Mouse (Mus musculus): ENCODE results near the gene 6430571L13Rik.

6430571L13Rik gene

DNA sequence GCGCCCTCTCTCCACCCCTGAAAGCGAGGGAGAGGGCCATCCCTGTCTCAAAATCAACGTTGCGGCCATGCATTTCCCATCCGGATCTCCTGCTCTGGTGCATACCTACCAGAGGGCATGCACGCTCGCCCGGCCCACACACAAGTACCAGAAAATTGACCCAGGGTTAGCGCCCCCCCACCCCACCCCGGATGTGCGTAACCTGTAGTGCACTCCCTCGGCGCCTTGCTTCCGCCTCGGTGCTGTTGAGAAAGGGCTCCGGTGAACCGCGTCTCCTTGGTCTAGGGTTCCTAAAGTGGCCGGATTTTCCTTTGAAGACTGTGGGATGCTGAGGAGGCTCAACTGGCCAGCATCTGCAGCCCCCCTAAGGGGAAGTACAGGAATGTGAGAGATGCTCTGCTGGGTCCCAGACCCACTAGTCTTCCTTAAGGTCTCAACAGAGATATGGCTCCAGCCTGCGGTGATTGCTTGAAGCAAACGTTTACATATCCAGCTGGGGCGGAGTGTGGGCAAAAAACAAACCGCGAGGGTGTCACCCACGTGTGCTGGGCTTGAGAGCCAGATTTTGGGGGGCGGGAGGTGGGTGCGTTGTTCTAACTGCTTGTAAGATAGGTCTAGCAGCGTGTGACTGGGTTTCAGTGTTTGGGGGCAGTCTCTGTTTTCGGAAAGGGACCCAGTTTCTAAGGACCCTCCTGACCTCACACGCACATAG, 2.1 kb upstream of the 6430571L13Rik start, which contains the start of gene Hemk1:
Gene Hemk1 (minus strand): TSS at position 179 of the 712 bp plus-strand sequence.
- peak; percentile 57 to 76 for DNase-seq (ENCODE audit: low spot score in 2 of 2)

DNA sequence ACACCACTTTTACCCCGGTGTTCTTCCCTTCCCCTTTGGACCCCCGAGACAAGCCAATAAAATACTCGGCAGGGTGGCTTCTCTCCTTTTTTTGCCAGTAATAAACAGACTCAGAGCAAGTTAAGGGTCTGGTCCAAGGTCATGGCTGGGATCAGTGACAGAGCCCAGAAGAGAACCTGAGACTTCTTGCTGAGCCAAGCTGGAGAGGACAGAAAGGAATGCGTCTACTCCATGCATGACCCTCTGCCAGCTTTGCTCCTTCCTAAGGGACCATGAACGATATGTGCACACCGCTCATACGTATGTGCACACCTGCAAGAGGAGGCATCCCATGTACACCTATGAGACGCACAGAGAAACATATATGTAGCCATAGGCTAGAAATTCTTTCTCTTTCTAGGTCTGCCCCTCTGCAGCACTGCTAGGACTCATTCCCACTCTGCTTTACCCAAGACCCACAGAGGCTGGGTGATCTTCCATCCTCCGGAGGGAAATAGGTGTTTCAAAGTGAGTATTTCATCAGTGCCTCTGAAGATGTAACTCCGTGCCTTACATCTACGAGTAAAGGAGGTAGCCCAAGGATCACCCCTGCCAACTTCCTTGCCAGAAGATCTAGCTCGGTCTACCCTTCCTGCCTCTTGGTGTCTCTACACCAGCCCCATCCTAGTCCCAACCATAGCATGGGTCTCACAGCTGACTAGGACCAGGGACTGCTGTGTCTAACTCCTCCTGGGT, 676 bp downstream of the 6430571L13Rik start:
- no peak for DNase-seq (ENCODE audit: low spot score in 2 of 2)

GRCm38 (mm10) chr9:107342201-107342709, 1.9 kb downstream of the 6430571L13Rik start:
- DNase-seq (ENCODE audit: low spot score in 2 of 2) = no peak

DNA sequence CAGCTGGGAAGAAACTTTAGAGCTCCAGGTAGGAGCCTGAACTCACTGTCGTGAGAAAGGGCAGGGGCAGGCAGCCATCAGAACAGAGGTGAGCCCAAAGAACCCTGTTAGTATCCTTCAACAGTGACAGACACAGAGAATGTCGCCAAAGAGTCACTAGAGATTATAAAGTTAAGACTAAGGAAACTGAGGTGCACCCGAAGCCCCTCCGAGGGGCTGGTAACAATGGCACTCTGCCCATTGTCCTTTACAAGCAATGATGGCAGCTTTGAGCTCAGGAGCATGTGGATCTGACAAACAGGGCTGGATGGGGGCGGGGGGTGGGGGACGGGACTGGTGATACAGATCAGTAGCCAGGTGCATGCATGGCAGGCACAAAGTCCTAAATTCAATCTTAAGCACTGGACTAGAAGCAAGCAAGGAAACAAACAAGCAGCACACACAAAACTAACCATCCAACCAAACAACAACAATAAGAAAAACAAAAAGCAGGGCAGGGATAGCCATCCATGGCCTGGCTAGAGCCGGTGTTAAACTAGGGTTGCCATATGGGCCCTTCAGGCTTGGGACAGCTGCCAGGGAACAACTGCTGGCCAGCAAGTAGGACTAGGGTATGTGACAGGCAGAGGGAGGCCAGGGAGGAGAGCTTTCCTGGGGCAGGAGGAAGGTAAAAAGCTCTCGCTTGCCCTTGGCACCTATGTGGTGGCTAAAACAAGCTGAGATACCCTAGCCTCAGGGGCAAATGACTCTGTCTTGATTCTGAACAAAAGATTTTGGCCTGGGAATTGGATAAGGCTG, 2.9 kb downstream of the 6430571L13Rik start:
- DNase-seq (ENCODE audit: low spot score in 2 of 2) = no peak

DNA sequence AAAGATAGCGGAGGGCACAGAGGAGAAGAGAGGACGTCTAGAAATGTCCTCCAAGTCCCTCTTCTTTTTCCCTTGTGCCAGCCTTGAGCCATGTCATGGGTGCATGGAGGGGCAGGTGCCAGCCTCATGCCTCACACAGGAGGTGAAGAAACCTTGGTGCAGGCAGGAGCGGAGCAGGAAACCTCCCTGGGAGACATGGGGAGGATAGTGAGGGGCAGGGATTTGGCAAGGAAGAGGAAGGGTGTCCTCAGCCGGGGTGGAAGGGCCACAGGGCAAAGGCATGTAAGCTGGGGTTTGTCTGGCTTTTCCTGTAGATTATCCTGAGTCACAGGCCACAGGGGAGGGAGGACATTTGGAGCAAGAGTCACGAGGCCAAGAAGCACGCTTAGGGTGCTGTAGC, 3.6 kb downstream of the 6430571L13Rik start:
- no peak for DNase-seq (ENCODE audit: low spot score in 2 of 2)

- no peak for DNase-seq (ENCODE audit: low spot score in 2 of 2)
These were observed 5.7 kb downstream of the 6430571L13Rik start for GRCm38 (mm10) chr9:107346081-107346480.

DNA sequence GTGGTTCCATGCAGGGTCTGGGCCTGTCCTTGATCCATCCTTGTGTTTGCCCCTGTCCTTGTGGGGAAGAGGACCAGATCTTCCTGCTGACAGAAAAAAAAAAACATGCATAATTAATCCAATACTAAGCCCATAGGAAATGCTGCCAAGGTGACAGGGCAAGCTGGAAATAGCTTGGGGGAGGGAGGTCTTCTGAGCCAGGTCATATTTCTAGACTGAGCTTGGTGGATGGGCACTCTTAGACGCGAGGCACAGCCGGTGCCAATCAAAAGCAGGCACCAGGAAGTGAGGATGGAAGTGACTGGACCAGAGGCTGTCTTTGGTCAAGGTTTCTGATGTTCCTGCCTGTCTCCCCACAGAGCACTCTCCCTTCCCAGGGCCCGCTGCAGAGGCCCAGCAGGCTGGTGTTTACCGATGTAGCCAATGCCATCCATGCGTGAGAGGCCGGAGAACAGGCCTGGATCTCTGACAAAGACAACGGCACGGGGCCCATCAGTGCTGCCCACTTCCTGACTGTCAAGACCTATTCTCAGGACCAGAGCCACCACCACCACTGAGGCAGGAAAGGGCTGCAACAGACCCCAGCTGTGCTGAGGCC, 7.3 kb downstream of the 6430571L13Rik start:
- no peak for DNase-seq (ENCODE audit: low spot score in 2 of 2)

GRCm38 (mm10) chr9:107349321-107349720, 8.9 kb downstream of the 6430571L13Rik start:
- no peak for DNase-seq (ENCODE audit: low spot score in 2 of 2)

DNA sequence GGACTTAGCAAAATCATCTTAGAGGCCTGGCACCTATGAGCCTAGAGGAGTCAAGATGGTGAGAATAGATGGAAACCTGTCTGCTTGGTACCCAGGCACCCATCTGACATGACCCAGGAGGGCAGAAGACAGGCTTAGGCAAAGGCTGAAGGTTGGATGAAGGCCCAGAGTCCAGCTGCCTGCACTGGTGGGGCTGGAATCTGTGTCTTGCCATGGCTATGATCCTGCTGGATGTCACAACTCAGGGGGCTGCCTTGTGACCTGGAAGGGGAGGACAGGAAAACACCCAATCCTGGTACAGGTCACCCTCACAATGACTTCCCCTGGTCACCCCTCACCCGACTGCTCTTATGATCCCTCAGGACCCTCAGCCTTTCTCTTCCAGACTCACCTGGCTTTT, 14.4 kb downstream of the 6430571L13Rik start:
- DNase-seq (ENCODE audit: low spot score in 2 of 2) = no peak

- peak; percentile 44 to 76 for DNase-seq (ENCODE audit: low spot score in 2 of 2)
These were observed 15.7 kb downstream of the 6430571L13Rik start for GRCm38 (mm10) chr9:107355870-107356765.

DNA sequence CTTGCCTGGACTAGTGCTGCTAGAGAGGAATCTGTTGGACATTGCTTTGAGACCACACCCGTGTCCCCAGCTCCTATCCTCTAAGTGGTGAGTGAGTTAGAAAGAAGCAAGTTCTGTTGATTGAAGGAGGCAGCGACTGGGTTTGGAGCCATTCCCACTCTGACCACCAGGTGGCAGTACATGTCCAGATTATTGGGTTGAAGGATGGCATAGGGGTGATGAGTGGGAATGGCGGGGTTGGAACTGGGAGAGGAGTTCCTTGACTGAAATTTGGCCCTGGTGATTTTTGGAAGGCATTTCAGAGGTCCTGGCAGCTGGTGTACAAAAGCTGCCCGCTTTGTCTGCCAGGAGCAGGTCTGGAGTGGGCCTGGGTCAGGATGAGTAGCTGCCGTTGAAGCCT, 17.2 kb downstream of the 6430571L13Rik start:
- peak; percentile 83 to 86 for DNase-seq (ENCODE audit: low spot score in 2 of 2)

DNA sequence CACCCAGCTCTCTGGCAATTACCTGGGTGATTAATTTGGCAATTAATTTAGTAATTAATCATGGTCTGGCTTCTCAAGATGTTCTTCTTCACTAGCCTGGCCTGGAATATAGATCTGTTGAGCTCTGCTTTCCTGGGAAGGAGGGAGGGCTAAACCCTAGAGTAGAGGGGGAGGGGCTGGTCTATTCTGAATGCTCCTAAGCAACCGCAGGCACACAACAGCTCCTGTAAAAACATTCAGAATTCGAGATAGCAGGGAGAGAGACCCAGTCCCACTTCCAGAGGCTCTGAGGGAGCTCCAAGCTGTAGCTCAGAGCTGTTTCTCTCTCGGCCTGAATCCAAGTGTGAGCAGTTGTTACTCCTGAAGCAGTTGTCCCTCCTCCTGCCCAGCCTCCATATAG, 20.6 kb downstream of the 6430571L13Rik start:
- no peak for DNase-seq (ENCODE audit: low spot score in 2 of 2)

DNA sequence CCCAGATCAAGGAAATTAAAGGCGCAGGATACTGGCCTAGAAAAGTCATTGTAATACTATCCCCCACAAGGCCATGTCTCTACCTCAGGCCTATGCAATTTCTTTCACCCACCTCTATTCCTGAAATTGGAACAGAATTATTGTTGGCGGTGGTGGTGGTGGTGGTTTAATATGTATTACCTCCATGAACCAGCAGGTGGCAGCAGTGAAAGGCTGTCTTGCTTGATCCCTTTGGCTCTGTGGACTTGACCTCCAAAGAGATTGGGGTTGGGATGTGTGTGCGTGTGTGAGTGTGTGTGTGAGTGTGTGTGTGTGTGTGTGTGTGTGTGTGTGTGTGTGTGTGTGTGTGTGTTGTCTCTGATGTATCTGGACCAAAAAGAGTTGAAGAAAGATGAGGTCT, 26.2 kb downstream of the 6430571L13Rik start:
- DNase-seq (ENCODE audit: low spot score in 2 of 2) = peak; percentile 61 to 76

GRCm38 (mm10) chr9:107368302-107368701, 27.9 kb downstream of the 6430571L13Rik start:
- peak; percentile 42 to 46 for DNase-seq (ENCODE audit: low spot score in 2 of 2)

DNA sequence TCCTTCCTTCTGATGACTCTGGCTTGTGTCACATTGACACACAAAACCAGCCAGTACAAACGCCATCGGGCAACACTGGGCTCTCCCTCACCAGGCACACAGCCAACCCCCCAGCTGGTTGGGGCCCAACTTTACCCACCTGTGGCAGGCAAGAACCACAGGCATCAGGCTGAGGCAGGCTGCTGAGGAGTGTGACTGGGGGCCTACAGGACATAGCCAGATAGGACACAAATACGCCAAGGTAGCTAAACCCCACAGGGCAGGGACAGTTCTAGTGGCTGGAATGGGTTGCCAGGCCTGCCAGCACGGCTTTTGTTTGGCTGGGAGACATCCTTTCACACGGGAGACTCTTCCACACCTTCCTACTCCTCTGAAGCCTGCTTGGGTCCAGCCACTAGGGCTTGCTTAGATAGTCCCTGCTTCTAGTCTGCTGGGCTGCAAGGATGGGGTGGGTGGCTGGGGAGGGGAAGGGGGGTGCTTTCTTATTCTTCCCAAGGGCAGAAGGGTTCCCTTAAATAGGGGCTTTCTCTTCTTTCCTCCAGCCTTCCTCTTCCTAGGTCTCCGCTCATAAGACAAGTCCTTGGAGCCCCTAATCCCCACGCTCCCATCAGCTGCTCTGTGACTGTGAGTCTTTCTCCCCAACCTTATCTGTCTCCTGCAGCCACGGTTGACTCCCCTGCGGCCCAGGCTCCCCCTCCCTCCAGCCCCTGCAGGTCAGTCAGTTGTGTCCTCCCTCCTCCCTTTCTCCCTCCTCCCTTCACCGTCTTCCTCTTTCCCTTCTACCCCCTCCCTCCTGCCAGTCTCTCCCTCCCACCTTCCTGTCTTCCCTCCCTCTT, 29.1 kb downstream of the 6430571L13Rik start:
- DNase-seq (ENCODE audit: low spot score in 2 of 2) = peak; percentile 51 to 85

DNA sequence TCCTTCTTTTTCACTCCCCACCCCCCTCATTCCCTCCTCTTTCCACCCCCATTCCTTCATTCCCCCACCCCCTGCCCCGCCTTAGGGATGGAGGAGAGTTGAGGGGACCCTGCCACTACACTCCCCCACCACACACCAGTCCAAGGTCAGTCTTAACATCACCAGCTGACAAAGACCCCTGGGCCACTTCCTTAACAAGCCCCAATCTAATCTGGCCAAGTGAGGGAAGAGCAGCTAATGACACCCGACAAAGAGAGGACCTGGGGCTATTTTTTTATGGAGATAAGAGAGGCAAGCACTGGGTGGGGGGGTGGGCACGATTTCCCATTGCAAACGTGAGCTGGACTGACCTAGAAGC, 29.7 kb downstream of the 6430571L13Rik start:
- DNase-seq (ENCODE audit: low spot score in 2 of 2) = peak in 1 of 2 experiments; percentile 21

- peak; percentile 9 to 34 for DNase-seq (ENCODE audit: low spot score in 2 of 2)
These were observed 32.0 kb downstream of the 6430571L13Rik start for GRCm38 (mm10) chr9:107372441-107372840.

GRCm38 (mm10) chr9:107374623-107375022, 34.2 kb downstream of the 6430571L13Rik start:
- peak; percentile 37 to 75 for DNase-seq (ENCODE audit: low spot score in 2 of 2)

DNA sequence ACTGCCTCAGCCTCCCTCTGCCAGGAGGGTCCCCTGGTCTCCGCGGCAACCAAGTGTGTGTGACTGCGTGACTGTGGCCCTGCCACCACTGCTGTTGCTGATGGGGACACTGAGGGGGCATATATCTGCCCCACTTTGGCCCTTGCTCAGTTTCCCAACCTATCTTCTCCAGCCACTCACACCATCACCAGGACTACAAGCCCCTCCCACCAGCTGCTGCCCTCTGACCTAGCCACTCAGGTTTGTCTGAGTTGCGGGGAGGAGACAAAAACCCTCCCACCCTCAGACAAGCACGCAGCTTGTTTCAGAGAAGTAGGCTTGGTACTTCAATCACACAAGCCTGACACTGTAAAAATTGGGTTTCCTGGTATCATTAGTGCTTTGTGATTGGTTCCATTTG, 35.0 kb downstream of the 6430571L13Rik start:
- DNase-seq (ENCODE audit: low spot score in 2 of 2) = peak in 1 of 2 experiments; percentile 42

Measured in spleen, postnatal 10 days (tissue).